Mouse (Mus musculus) monocyte, adult 2 months (primary cell): ENCODE results near the gene Lhx9.

Source experiments
- DNase-seq, 2 experiments: peaks; one replicate each; pipeline ENCODE4 v3.0.0; 2022; ENCODE audit warnings: low spot score in 2 of 2, low read depth in 1 of 2

The Lhx9 gene

DNA sequence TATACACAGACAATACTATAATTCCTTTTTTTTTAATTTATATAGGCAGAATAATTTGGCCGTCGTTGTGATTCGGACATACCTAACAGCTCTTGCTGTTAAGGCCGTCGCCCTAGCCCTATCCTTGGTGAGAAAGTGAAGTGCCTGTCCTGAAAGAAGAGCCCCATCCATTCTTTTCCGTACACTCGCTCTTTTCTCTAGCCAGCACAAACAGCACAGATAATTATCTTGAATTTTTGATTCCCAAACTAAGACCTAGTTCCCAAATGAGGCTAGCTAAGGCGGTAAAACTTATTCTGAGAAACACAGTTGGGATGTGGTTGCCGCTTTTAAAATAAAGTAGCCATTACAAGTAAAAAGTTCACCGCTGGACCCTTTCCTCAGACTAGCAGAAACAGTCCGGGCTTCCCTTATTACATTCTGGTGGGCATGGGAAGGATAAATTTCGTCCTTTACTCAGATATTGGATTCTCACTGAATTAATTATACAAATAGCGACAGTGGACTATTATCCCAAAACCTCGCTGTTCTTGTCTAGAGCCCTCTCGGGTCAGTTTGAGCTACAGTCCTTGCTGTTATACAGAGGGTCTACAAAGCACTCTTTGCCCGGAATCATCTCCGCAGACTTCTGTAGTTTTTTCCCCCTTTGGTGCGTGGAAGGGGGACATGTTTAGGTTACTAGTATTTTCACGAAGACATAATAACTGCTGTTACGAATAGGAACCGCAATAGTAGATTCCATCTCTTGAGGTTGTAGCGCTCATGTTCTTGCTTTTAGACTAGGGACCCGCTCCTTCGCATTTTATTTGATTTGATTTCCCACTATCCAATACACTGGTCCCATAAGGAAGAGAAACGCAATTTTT, 7.7 kb downstream of the Lhx9 start:
- no peak for DNase-seq

DNA sequence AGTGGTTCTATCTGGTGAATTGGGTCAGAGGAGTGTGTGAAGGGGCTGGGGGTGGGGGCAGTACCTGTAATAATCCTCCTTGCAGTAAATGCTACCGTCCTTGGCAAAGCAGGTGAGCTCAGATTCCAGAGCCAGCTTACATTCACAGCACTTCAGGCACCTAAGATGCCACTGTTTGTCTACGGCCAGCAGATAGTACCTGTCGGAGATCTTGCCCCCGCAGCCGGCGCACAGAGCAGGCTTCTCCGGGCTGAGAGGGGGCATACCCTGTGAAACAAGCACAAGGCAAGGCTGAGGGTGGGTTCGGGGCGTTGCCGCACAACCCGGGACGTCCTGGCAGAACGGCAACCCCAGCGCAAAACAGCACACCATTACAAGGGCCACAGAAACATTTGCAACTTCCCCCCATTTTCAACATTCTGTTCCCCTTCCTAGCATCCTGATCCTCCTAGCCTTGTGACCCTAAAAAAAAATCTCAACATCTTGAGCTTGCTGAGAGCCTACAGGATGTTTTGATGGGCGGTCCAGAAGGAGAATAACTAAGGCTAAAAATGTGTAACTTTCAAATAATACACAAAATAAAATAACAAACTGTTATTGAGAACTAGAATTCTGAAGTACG, 8.5 kb downstream of the Lhx9 start:
- DNase-seq, result no peak

DNA sequence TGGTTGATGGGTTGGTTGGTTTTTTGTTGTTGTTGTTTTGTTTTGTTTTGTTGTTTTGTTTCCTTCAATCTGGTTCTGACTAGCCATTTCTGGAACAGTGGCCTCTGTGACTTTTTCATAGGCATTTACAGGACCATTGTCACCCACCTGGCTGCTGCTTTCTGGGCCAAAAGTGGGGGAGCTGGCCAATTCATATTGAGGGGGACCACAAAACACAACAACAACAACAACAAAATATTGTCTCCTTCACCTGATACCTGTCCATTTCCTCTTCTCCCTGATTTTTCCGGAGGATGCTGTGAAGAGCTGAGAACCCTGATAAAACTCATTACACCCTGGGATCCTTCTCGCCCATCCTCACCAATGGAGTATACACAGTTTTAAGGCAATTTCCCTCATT, 9.1 kb downstream of the Lhx9 start:
- no peak for DNase-seq

DNA sequence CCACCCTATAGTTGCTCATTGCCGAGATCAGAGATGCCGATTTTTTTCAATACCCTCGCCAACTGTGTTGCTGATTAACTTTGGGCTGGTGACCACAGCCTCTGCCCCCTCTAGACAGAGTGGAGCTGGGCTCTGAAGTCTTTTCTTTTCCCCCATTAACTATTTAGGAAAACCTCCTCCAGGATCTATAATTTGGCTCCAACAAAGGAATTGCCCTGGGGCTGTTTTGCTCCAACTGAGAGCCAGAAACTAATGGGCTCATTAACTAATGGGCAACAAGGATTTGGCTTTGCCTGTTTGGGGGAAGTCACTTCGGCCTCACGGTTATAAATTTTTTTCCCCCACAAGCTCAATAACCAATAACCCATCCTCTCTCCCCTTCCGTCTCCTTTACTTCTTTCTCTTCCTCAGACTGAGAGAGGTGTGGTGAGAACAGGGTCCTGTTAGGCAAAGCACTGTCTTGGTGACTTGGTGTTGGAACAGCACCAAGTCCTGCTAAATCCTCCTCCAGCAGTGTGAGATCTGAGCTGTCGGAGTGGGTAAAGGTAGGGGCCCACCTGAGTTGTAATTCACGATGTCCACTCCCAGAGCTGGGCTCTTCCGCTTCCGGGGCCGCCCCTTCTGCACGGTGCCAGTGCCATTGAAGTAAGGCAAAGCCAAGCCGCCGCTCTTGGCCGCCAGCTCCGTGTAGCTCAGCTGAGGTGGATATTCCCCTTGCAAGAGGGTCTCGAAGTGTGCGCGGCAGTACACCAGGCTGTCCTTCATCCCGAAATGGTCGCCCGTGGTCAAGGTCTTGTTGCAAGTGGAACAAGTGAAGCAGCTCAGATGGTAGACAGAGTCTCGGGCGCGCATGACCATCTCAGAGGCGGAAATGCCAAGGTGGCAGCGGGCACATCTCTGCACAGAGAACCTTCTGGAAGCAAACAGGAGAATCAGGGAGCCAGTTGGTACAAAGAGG, 10.3 kb downstream of the Lhx9 start:
- DNase-seq, result no peak

DNA sequence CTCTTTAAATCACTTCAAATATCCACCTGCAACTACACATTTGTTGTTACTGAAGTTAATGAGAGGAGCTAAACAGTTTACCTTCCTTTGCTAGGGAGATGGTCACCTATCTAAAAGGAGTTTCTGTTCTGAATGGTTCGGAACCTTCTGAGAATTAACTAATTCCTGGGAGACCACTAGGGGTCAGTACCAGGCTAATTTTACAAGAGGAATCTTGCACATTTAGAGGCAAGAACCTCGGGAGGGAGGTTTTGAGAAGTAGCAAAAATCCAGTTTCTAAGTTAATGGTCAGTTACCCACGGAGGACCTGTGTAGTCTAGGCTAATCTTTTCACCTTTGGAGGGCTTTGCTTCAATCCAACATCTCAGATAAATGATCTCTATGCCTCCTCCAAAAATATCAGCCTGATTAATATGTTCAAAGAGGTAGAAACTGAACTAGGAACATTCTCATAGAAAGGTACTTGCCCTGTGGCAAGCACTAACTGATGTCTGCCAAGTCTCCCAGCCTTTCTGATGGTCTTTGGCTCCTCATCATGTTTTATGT, 12.9 kb downstream of the Lhx9 start:
- no peak for DNase-seq

DNA sequence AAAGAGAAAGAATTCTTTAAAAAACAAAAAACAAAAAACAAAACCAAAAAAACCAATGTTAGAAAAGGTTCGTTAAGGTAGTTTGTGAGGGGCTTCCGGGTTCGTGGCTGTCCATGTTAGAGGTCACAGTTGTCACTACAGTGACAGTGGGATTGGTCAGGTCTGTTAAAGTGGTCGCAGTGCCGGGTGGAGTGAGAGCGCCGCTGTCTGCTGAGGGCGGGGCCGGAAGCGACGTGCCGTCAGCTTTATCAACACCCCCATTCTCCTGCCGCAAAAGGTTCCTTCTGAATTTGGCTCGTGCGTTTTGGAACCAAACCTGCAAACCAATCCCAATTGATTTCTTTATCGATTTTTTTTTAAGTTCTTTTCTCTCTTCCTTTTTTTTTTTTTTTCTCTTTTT, 17.1 kb downstream of the Lhx9 start:
- DNase-seq, result no peak

DNA sequence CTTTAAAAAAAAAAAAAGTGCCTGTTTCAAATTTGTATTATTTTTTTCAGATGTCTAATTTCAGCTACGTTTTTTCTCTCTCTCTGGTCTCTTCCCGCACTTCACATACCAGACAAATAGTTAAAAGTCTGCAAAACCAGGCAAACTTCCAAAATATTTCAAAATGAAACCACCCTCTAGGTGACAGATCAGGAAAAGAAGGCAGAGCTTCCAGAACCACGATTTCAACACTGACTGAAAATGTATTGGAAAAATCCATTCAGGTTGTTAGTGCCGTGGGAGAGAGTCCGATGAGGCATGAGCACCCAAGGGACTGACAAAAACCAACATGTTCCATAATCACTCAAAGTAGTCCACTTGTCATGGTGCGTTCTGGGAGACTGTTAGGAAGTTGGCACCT, 21.5 kb downstream of the Lhx9 start:
- DNase-seq, result no peak

DNA sequence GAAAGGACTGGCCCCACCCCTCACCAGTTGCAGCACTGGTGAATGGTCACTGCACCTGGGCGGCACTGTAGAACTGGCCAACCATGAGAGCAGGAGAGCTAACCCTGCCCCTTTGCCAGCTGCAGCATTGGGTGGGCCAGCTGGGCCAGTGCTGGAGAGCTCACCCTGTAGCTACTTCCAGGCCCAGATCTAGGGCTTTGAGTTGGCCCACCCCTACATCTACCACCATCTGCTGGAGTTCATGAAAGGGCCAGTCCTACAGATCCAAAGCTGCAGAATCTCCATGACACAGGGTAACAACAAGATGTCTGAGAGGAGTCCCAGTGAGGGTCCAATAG, 25.4 kb downstream of the Lhx9 start:
- DNase-seq, result no peak

DNA sequence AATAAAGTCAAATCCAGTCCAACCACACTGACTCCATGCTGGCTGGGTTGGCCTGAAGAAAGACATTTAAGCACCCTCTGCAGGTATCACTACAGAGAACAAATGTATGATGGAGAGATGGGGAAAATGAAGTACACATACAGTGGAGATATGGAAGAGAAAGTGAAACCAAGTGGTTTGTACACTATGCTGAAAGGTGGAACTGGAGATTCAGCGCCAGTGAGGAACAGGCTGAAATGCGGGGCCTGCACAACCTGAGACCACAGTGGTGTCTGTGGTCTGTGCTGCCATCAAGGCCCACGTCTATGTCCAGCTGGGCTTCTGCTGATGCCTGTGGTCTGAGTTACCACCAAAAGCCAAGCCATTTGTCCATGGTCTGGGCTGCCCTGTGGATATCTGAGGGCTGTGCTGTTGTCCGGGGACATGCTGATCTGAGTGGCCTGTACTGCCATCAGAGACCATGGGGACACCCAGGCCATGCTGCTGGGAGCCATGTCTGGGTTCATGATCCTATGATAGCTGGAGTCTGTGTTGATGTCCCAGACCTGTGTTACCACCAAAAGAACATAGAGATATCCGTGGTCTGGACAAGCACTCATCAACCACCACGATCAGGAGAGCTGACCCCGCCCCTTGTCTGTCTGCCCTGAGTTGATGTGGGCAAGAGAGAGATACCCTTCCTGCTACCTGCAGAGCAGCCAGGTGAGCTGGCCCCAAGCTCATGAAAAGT, 26.0 kb downstream of the Lhx9 start:
- DNase-seq, result no peak

DNA sequence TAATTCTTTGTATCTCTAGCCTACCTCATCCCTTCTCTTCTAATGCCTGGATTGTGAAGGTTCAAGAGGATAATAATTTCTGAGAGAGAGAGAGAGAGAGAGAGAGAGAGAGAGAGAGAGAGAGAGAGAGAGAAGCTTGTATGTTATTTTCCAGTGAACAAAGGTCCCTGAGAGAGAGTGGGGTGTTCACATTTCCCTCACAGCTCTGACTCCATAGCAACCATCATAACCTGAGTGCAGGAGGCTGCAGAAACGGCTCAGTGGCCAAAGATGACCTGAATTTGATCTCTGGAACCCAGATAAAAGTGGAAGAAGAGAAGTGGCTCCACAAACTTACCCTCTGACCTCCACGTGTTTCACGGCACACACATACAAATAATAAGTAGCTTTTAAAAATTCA, 46.6 kb downstream of the Lhx9 start:
- DNase-seq, result no peak

DNA sequence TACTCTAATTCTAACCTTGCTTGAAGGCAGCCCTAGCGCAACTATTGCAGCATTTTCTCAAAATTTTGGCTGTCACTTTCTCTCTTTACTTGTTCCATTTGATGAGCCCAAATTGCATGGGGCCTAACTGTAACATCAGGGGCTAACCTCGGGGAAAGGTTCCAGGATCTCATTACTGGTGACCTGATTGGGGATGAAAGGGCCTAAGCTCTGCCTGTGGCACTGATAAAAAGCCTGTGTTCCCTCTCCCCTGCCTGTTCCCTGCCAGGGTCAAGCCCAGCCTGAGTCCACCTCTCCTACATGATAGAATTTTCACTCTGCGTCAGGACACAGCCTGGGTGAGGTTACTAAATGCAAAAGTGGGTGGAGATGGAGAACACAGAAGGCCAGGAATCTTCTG, 47.1 kb downstream of the Lhx9 start:
- DNase-seq, result no peak

DNA sequence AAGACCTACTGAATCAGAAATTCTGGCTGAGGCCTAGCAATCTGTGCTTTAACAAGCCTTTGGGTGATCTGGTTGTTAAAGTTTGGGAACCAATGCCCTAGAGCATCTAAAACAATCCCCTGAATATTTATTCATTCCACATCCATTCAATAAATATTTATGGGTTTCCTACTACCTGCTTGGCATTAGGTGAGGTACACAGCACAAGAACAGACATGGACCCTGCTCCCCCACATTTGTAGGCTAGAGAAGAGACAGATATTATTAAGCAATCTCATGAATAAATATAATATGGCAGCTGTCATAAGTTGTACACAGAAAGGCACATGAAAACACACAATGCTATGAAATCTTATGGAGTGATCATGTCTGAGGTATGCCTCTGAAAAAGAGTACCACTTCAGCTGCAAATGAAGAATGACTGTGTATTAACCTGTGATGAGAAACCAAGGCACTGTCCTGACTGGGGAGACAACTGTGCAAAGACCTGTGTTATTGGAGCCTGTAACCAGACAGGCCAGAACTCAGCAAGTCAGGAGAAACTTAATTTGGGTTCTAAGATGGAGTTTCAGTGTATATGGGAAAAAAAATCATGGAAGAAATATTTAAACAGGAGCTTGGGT, 48.6 kb downstream of the Lhx9 start:
- no peak for DNase-seq

DNA sequence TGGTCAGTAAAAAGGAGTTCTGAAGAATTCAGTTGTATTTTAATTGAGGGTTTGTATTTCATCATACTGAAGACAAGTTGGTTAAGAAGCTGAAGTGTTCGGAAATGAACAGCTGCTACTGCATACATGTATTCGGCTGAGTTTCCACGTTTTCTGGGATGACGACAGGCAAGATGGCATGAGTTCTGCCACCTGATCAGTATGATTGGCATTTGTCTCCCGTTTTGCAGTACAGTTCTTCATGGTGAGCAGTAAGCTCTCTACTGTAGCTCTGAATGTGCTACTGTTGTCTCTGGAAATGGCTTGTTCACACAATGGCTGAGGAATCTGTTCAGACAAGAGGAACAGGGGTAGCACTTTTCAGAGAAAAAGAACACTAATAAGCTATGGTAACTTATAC, 50.3 kb downstream of the Lhx9 start:
- no peak for DNase-seq

DNA sequence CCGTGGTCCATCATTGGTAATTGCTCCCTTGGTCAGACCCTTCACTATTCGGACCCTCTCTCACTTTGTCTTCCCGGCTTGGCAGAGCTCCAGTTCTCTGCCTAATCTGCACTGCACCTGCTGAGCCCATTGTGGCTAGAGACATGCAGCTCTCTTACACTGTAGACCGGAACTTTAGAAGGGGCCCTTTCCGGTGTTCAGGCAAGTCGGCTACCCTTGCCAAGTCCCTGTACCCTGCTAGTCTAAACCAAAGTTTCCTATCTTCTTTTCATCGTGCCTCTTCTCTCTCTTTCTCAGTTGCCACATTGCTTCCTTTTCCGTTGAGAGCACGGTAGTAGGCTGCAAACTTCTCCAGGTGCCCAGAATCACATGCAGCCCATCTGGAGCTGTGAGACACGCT, 62.5 kb downstream of the Lhx9 start:
- no peak for DNase-seq

DNA sequence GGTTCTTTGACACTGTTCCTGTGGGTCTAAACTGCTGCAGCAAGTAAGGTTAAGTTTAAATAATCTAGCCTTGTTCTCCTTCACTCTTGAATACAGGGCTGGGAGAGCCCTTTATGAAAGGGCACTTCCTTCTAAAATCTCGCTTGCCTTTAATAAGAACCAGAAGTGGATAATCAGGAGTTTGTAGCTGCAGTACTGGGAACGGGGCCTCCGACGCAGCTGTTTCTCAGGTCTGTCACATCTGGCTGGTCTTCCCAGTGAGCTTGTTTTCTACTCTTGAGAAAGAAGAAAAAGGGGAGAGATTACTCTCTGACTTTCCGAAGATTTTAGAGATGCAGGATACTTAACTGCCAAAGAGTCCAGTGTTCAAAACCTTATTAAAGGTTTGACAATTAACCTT, 64.4 kb downstream of the Lhx9 start:
- DNase-seq, result no peak
